Mouse (Mus musculus) MEL (cell line): ENCODE measurements around the gene Rabep1. TPM values are rescaled to one million over a fixed set of nuclear protein-coding genes. Genes with fewer than 3 reads are reported as not detected.

Experiments used
- DNase-seq: peaks from one replicate; pipeline ENCODE4 v3.0.0; 2011; ENCODE audit warnings: low read depth, low spot score
- H3K27ac ChIP-seq: 2 replicates; pipeline ENCODE4 v1.5.1; 2012; ENCODE audit warnings: low read depth, mild to moderate bottlenecking, control low read depth, low read length, moderate library complexity; ENCODE audit not compliant: control insufficient read depth
- H3K27me3 ChIP-seq, 2 experiments: fragments of 150-350 bp in 1 of 2; sonication (generic) in 1 of 2; 2 replicates each; pipeline ENCODE4 v1.6.1; 2012; ENCODE audit warnings: low read length in 2 of 2, mild to moderate bottlenecking in 2 of 2, improper control_type of control experiment in 1 of 2, moderate library complexity in 1 of 2; ENCODE audit not compliant: insufficient read depth in 2 of 2, control insufficient read depth in 1 of 2
- H3K36me3 ChIP-seq, 2 experiments: 2 replicates each; pipeline ENCODE4 v1.6.1; 2012 to 2014; ENCODE audit warnings: low read length in 2 of 2, improper control_type of control experiment in 1 of 2, inconsistent platforms in 1 of 2, mild to moderate bottlenecking in 1 of 2; ENCODE audit not compliant: insufficient read depth in 2 of 2, control insufficient read depth in 1 of 2
- H3K4me1 ChIP-seq, 2 experiments: fragments of 150-350 bp in 1 of 2; sonication (generic) in 1 of 2; 2 replicates each; pipeline ENCODE4 v1.6.1; 2012; ENCODE audit warnings: low read length in 2 of 2, improper control_type of control experiment in 1 of 2, mild to moderate bottlenecking in 1 of 2; ENCODE audit not compliant: insufficient read depth in 2 of 2, control insufficient read depth in 1 of 2
- H3K4me3 ChIP-seq, 2 experiments: fragments of 150-350 bp in 1 of 2; sonication (generic) in 1 of 2; 2 replicates each; pipeline ENCODE4 v1.5.1; 2012; ENCODE audit warnings: low read depth in 2 of 2, low read length in 2 of 2, mild to moderate bottlenecking in 2 of 2, moderate library complexity in 2 of 2, control low read depth in 1 of 2, improper control_type of control experiment in 1 of 2; ENCODE audit not compliant: control insufficient read depth in 1 of 2, insufficient read depth in 1 of 2
- H3K79me2 ChIP-seq: 2 replicates; pipeline ENCODE4 v1.6.1; 2012; ENCODE audit warnings: mild to moderate bottlenecking, low read length, moderate library complexity; ENCODE audit not compliant: control insufficient read depth, poor library complexity, insufficient read depth
- H3K9ac ChIP-seq: 2 replicates; pipeline ENCODE4 v1.6.1; 2012; ENCODE audit warnings: low read depth, mild to moderate bottlenecking, control low read depth, low read length, moderate library complexity; ENCODE audit not compliant: control insufficient read depth, poor library complexity, severe bottlenecking
- H3K9me3 ChIP-seq: fragments of 150-350 bp; sonication (generic); replicated peaks from 2 replicates; pipeline ENCODE4 v1.6.1; 2012; ENCODE audit warnings: mild to moderate bottlenecking, low read length, improper control_type of control experiment, moderate library complexity; ENCODE audit not compliant: insufficient read depth
- CHD1 ChIP-seq: IDR thresholded peaks from 2 replicates; pipeline ENCODE4 v1.6.1; 2012; ENCODE audit warnings: low read depth, mild to moderate bottlenecking, inconsistent platforms, low read length, improper control_type of control experiment
- CHD2 ChIP-seq: IDR thresholded peaks from 2 replicates; pipeline ENCODE4 v1.6.1; 2011; ENCODE audit warnings: low read length, improper control_type of control experiment
- CTCF ChIP-seq, 3 experiments: IDR thresholded peaks in 2 of 3; conservative IDR thresholded peaks in 1 of 3; 2 replicates each; pipeline ENCODE4 v1.5.1; 2011 to 2012; ENCODE audit warnings: low read length in 3 of 3, low read depth in 2 of 3, mild to moderate bottlenecking in 2 of 3, improper control_type of control experiment in 1 of 3, inconsistent platforms in 1 of 3, mixed read lengths in 1 of 3, moderate library complexity in 1 of 3; ENCODE audit not compliant: control insufficient read depth in 1 of 3, insufficient read depth in 1 of 3, poor library complexity in 1 of 3, severe bottlenecking in 1 of 3
- E2F4 ChIP-seq: IDR thresholded peaks from 2 replicates; pipeline ENCODE4 v1.6.1; 2011; ENCODE audit warnings: low read depth, low read length, improper control_type of control experiment, borderline replicate concordance
- ELF1 ChIP-seq: IDR thresholded peaks from 2 replicates; pipeline ENCODE4 v1.6.1; 2014; ENCODE audit warnings: low read depth, mild to moderate bottlenecking, inconsistent platforms, low read length, improper control_type of control experiment, moderate library complexity
- GABPA ChIP-seq: IDR thresholded peaks from 2 replicates; pipeline ENCODE4 v1.6.1; 2012; ENCODE audit warnings: low read depth, mild to moderate bottlenecking, inconsistent platforms, low read length, improper control_type of control experiment, moderate library complexity
- GATA1 ChIP-seq: IDR thresholded peaks from 2 replicates; pipeline ENCODE4 v1.6.1; 2011; ENCODE audit warnings: low read depth, low read length, improper control_type of control experiment
- HCFC1 ChIP-seq: IDR thresholded peaks from 2 replicates; pipeline ENCODE4 v1.6.1; 2012; ENCODE audit warnings: low read depth, mild to moderate bottlenecking, inconsistent platforms, low read length, improper control_type of control experiment, moderate library complexity
- JUND ChIP-seq: IDR thresholded peaks from 2 replicates; pipeline ENCODE4 v1.6.1; 2011; ENCODE audit warnings: low read depth, mild to moderate bottlenecking, improper control_type of control experiment, low read length
- KAT2A ChIP-seq: conservative IDR thresholded peaks from 2 replicates; pipeline ENCODE4 v1.6.1; 2012; ENCODE audit warnings: low read depth, low read length, improper control_type of control experiment, inconsistent platforms
- MAX ChIP-seq: IDR thresholded peaks from 2 replicates; pipeline ENCODE4 v1.6.1; 2011; ENCODE audit warnings: low read length, improper control_type of control experiment
- MAZ ChIP-seq: IDR thresholded peaks from 2 replicates; pipeline ENCODE4 v1.6.1; 2012; ENCODE audit warnings: low read depth, mild to moderate bottlenecking, inconsistent platforms, low read length, improper control_type of control experiment
- MEF2A ChIP-seq: IDR thresholded peaks from 2 replicates; pipeline ENCODE4 v1.6.1; 2014; ENCODE audit warnings: low read depth, mild to moderate bottlenecking, inconsistent platforms, low read length, improper control_type of control experiment; ENCODE audit not compliant: poor library complexity, insufficient replicate concordance, severe bottlenecking; ENCODE audit errors: extremely low read depth
- MXI1 ChIP-seq: IDR thresholded peaks from 2 replicates; pipeline ENCODE4 v1.6.1; 2011; ENCODE audit warnings: mild to moderate bottlenecking, low read depth, low read length, improper control_type of control experiment
- MYC ChIP-seq: IDR thresholded peaks from 2 replicates; pipeline ENCODE4 v1.6.1; 2011; ENCODE audit warnings: low read depth, mild to moderate bottlenecking, low read length, improper control_type of control experiment, moderate library complexity
- POLR2A ChIP-seq, 2 experiments: IDR thresholded peaks; 2 replicates each; pipeline ENCODE4 v1.6.1; 2011 to 2012; ENCODE audit warnings: low read length in 2 of 2, mild to moderate bottlenecking in 2 of 2, control low read depth in 1 of 2, improper control_type of control experiment in 1 of 2, low read depth in 1 of 2, moderate library complexity in 1 of 2; ENCODE audit not compliant: control insufficient read depth in 1 of 2, insufficient read depth in 1 of 2, poor library complexity in 1 of 2
- POLR2AphosphoS5 ChIP-seq: IDR thresholded peaks from 2 replicates; pipeline ENCODE4 v1.6.1; 2012; ENCODE audit warnings: low read depth, borderline replicate concordance, mild to moderate bottlenecking, inconsistent platforms, low read length, moderate library complexity, mixed read lengths
- RCOR1 ChIP-seq: IDR thresholded peaks from 2 replicates; pipeline ENCODE4 v1.6.1; 2012; ENCODE audit warnings: low read depth, mild to moderate bottlenecking, inconsistent platforms, low read length, improper control_type of control experiment
- SMC3 ChIP-seq: IDR thresholded peaks from 2 replicates; pipeline ENCODE4 v1.6.1; 2011; ENCODE audit warnings: low read depth, low read length, improper control_type of control experiment
- TAL1 ChIP-seq: IDR thresholded peaks from 2 replicates; pipeline ENCODE4 v1.6.1; 2012; ENCODE audit warnings: mild to moderate bottlenecking, inconsistent platforms, low read length, moderate library complexity, mixed read lengths
- USF1 ChIP-seq: IDR thresholded peaks from 2 replicates; pipeline ENCODE4 v1.6.1; 2014; ENCODE audit warnings: low read depth, mild to moderate bottlenecking, inconsistent platforms, low read length, improper control_type of control experiment, moderate library complexity
- ZMIZ1 ChIP-seq: IDR thresholded peaks from 2 replicates; pipeline ENCODE4 v1.6.1; 2012; ENCODE audit warnings: low read depth, mild to moderate bottlenecking, inconsistent platforms, low read length, improper control_type of control experiment, moderate library complexity
- ZNF384 ChIP-seq: IDR thresholded peaks from 2 replicates; pipeline ENCODE4 v1.6.1; 2012; ENCODE audit warnings: low read depth, mild to moderate bottlenecking, inconsistent platforms, low read length, improper control_type of control experiment
- polyA plus RNA-seq, 2 experiments: library from polyadenylated mRNA; stranded (reverse) in 1 of 2; unstranded in 1 of 2; fragments of >175 nt in 1 of 2; fragments of >200 nt in 1 of 2; gene quantifications; 2 replicates each; pipeline versions ENCODE4 v1.2.1 to v1.2.4; 2012; ENCODE audit warnings: low replicate concordance in 2 of 2, low read depth in 1 of 2; ENCODE audit not compliant: insufficient read length in 2 of 2, insufficient read depth in 1 of 2, missing spikeins in 1 of 2
- total RNA-seq: library from RNA; depleted of rRNA; stranded (reverse); fragments of 300-350 nt; gene quantifications from 2 replicates; pipeline ENCODE4 v1.2.3, GENCODE M21; 2012

Gene Rabep1
- total and polyA plus RNA-seq, 3 experiments: 24.2 to 72.2 (median 34.3) TPM

DNA sequence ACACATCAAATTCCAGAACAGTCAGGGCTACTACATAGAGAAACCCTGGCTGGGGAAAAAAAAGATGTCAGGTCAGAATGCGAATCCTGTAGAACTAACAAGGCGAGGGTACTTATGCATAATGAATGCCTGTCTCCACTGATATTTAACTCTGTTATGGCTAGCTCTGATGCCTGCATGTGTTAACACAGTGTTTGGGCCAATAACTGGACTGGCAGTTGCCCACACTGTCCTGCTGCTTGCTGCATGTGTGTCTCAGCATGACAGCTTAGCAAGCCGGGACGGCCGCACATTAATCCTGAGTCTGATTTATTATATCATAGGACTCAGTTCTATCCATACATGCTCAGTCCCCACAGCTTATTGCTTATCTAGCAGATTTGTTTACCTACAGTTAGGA, 33.5 kb upstream of the Rabep1 start:
- Histone ChIP-seq H3K27me3 (peaks cover 13 to 16% of the 10 kb centered on the region in 2 experiments), H3K9ac (no peak overlapping the region), H3K27ac (no peak overlapping the region), H3K4me1 (0 out of 4 replicates have a peak, but pooled peaks cover 0 to 9% of the 10 kb centered on the region in 2 experiments), H3K4me3 (no peak overlapping the region), H3K9me3 (no peaks in the 10 kb centered on the region), H3K79me2 (no peaks in the 10 kb centered on the region), H3K36me3 (peaks cover 0 to 2% of the 10 kb centered on the region in 2 experiments; a peak in 2 of 4 replicates)
- no peak for TF ChIP-seq HCFC1
- TF ChIP-seq CHD2: no peak
- TF ChIP-seq E2F4: no peak
- no peak for TF ChIP-seq KAT2A
- no peak for TF ChIP-seq ZNF384
- no peak for TF ChIP-seq MXI1
- no peak for TF ChIP-seq CHD1
- TF ChIP-seq GATA1: no peak
- TF ChIP-seq ZMIZ1: no peak
- TF ChIP-seq CTCF (IDR thresholded peaks at IDR 0.05 in 2 of 3, conservative IDR thresholded peaks at IDR 0.05 in 1 of 3; ENCODE audit: control insufficient read depth in 1 of 3, insufficient read depth in 1 of 3, low read depth in 2 of 3, low read length in 3 of 3, poor library complexity in 1 of 3, severe bottlenecking in 1 of 3): no peak
- no peak for TF ChIP-seq MAZ
- no peak for TF ChIP-seq GABPA
- no peak for TF ChIP-seq MAX
- TF ChIP-seq RCOR1: no peak
- TF ChIP-seq USF1: no peak
- TF ChIP-seq POLR2AphosphoS5: no peak
- TF ChIP-seq JUND: no peak
- TF ChIP-seq MYC: no peak
- TF ChIP-seq POLR2A (IDR thresholded peaks at IDR 0.05; ENCODE audit: control insufficient read depth in 1 of 2, insufficient read depth in 1 of 2, low read depth in 1 of 2, low read length in 2 of 2, poor library complexity in 1 of 2): no peak
- no peak for DNase-seq

DNA sequence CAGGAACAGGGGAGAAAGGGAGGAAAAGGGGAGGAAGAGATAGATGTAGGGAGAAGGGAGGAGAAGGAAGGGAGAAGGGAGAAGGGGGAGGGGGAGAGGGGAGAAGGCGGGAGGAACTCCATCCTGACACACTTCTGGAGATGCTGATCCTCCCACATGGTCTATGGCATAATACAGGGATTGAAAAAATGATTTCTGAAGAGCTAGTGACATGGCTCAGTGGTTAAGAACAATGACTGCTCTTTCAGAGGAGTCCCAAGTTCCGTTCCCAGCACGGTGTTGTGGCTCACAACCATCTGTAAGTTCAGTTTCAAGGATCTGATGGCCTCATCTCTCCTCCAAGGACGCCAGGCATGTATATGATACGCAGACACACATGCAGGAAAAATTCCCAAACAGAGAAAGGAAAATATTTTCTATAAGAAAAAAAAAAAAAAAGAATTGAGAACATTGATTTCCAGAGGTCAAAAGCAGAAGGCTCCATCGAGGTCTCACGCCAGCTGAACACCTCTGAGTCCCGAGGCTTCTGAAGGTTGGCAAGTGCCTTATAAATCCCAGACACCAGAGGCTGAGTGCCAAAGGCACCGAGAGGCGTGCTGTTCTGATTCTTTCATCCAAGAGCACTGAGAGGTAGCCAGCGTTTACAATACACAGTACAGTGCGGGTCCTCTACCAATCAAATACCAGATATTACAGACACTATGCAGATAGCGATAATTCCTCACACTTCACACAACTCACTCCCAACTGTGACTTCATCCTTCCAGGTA, 32.9 kb upstream of the Rabep1 start:
- peaks cover 11 to 16% of the 10 kb centered on the region in 2 experiments for H3K27me3 ChIP-seq
- H3K9me3 ChIP-seq: no peaks in the 10 kb centered on the region
- no peaks in the 10 kb centered on the region for H3K79me2 ChIP-seq
- H3K4me3 ChIP-seq: no peak overlapping the region
- DNase-seq: no peak
- no peak overlapping the region for H3K27ac ChIP-seq
- 0 out of 4 replicates have a peak, but pooled peaks cover 0 to 9% of the 10 kb centered on the region in 2 experiments for H3K4me1 ChIP-seq
- no peak overlapping the region for H3K9ac ChIP-seq
- H3K36me3 ChIP-seq: peaks cover 0 to 2% of the 10 kb centered on the region in 2 experiments; a peak in 2 of 4 replicates
- TF ChIP-seq SMC3 (no peak), POLR2AphosphoS5 (no peak), ELF1 (no peak), CHD1 (no peak), KAT2A (no peak), MEF2A (no peak), GATA1 (no peak), MAZ (no peak), TAL1 (no peak), MAX (no peak)
